Mouse (Mus musculus) E14TG2a.4 (cell line): ENCODE results near the gene Prss29.
A peak's percentile ranks its signal among the peaks of the same experiment; 100 is the strongest.

Source experiments
- H3K27me3 ChIP-seq: 2 replicates; pipeline ENCODE4 v1.6.1; 2014; ENCODE audit warnings: low read length, control low read depth; ENCODE audit not compliant: insufficient read depth
- H3K36me3 ChIP-seq: 2 replicates; pipeline ENCODE4 v1.6.1; 2014; ENCODE audit warnings: low read length, control low read depth; ENCODE audit not compliant: insufficient read depth
- H3K4me1 ChIP-seq: replicated peaks from 2 replicates; pipeline ENCODE4 v1.6.1; 2014; ENCODE audit warnings: low read depth, low read length, control low read depth
- H3K4me3 ChIP-seq: replicated peaks from 2 replicates; pipeline ENCODE4 v1.5.1; 2014; ENCODE audit warnings: mild to moderate bottlenecking, low read length
- H3K9me3 ChIP-seq: 2 replicates; pipeline ENCODE4 v1.6.1; 2014; ENCODE audit warnings: low read length, control low read depth
- CTCF ChIP-seq: conservative IDR thresholded peaks from 2 replicates; pipeline ENCODE4 v1.5.1; 2014; ENCODE audit warnings: low read length
- NANOG ChIP-seq: IDR thresholded peaks from 2 replicates; pipeline ENCODE4 v1.6.1; 2014; ENCODE audit warnings: borderline replicate concordance, low read length, mixed read lengths
- POU5F1 ChIP-seq: IDR thresholded peaks from 2 replicates; pipeline ENCODE4 v1.6.1; 2014; ENCODE audit warnings: low read length, borderline replicate concordance

Prss29 gene

DNA sequence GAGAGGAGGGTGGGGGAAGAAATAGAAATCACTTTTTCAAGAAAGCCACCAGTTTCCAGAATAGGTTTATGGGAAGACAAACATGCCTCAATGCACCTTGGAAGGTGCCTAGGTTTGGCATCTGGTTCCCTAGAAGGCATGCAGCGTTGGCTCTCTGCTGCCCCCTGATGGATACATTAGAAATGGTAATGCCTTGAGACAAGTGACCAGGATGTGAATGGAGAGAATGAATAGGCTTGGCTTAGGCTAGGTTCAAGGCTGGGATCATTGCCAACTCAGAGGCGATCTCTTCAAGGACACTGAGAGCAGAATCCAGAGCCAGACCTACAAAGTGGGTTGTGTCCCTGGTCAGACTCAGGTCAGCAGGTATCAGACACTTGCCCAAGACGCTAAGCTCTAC lies 33.4 kb upstream of the Prss29 start:
- no peaks in the 10 kb centered on the region for H3K27me3 ChIP-seq
- H3K4me1 ChIP-seq, result peaks cover 21% of the 10 kb centered on the region
- H3K9me3 ChIP-seq, result no peaks in the 10 kb centered on the region
- H3K4me3 ChIP-seq, result no peak overlapping the region
- H3K36me3 ChIP-seq, result no peaks in the 10 kb centered on the region
- TF ChIP-seq NANOG (no peak), POU5F1 (no peak), CTCF (peak; percentile 98)

DNA sequence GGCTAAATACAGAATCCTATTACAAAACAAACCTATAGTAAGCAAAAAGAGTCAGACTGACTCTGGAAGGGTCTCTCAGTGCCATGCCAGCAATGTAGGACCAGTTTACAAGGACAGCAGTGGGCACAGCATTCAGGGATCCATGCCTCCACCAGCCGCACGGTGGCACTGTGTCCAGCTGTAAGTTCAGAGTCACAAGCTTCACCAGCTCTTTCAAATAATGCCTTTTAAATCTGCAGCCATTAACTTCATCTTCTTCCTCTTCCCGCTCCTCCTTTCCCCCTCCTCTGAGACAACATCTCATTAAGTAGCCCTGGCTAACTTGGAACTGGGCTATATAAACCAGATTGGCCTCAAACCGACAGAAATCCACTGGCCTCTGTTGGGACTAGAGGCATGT lies 29.6 kb upstream of the Prss29 start:
- no peaks in the 10 kb centered on the region for H3K36me3 ChIP-seq
- no peaks in the 10 kb centered on the region for H3K27me3 ChIP-seq
- H3K4me3 ChIP-seq, result no peak overlapping the region
- peaks cover 20% of the 10 kb centered on the region for H3K4me1 ChIP-seq
- TF ChIP-seq CTCF, result peak; percentile 45
- TF ChIP-seq POU5F1, result no peak
- no peaks in the 10 kb centered on the region for H3K9me3 ChIP-seq

DNA sequence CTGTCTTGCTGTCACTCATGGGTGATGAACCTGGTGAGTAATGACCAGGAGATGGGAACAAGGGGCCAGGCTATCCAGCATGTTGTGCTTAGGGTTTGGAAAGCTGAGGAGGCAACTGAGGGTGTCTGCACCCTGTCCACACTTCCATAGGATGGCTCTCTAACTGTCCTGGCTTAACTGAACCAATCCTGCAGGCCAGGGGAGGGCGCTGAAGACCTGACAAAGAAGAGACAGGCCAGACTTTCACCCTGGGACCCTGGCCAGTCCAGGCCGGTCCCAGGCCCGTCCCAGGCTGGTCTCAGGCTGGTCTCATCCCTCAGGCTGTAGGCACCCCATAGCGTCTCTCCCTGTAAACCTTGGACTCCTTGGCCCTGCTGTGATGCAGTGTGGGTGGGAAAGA lies 28.0 kb upstream of the Prss29 start:
- Histone ChIP-seq H3K4me1 (peaks cover 13% of the 10 kb centered on the region), H3K4me3 (no peak overlapping the region), H3K36me3 (no peaks in the 10 kb centered on the region), H3K27me3 (no peaks in the 10 kb centered on the region), H3K9me3 (no peaks in the 10 kb centered on the region)
- TF ChIP-seq CTCF (no peak), POU5F1 (no peak), NANOG (no peak)

DNA sequence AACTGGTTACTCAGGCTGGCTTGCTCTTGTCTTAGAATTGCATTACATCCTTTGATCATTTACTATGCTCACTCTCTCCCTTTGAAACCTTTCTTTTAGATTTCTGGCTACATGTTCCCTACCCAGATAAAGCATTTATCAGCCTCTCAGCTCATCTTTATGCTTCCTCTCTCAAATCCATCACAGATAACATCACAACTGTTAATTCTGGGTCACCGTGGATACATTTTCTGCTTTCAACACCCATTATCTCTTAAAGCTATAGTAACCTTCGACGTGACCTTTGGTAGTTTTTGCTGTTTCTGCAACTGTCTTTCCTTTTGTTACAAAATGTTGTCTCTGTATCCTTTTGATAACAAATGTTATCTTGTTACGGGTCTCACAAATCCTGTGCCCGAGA lies 25.0 kb upstream of the Prss29 start:
- Histone ChIP-seq H3K4me1 (peaks cover 8% of the 10 kb centered on the region; the same call in 1 of the 2 replicates), H3K4me3 (no peak overlapping the region)
- no peak for TF ChIP-seq NANOG
- TF ChIP-seq POU5F1, result no peak
- TF ChIP-seq CTCF, result no peak

DNA sequence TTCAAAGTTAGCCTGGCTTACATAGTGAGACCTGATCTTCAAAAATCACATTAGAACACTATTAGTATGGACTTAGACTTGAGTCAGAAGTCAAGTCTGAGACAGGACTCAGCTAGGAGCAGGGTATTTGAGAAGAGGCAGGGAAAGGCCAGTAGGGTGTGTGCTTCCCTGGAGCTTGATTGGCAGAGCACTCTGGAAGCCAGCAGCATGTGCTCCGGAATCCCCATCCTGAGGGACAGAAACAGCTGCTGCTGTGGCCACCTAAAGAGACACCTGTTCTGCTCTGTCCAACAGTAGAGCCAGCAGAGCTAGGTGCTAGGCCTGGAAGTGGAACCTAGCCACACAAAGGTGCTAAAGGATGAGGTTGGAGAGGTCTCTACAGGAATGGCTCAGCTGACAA lies 24.3 kb upstream of the Prss29 start:
- H3K36me3 ChIP-seq, result no peaks in the 10 kb centered on the region
- H3K4me1 ChIP-seq, result 0 out of 2 replicates have a peak, but pooled peaks cover 8% of the 10 kb centered on the region
- TF ChIP-seq POU5F1 (no peak), NANOG (no peak), CTCF (no peak)
- H3K27me3 ChIP-seq, result peaks cover 9% of the 10 kb centered on the region
- no peak overlapping the region for H3K4me3 ChIP-seq
- no peaks in the 10 kb centered on the region for H3K9me3 ChIP-seq

More for the DNA sequence above, 25.0 kb upstream of the Prss29 start:
- Histone ChIP-seq H3K36me3 (no peaks in the 10 kb centered on the region), H3K27me3 (peaks cover 5% of the 10 kb centered on the region; the same call in 1 of the 2 replicates), H3K9me3 (no peaks in the 10 kb centered on the region)

DNA sequence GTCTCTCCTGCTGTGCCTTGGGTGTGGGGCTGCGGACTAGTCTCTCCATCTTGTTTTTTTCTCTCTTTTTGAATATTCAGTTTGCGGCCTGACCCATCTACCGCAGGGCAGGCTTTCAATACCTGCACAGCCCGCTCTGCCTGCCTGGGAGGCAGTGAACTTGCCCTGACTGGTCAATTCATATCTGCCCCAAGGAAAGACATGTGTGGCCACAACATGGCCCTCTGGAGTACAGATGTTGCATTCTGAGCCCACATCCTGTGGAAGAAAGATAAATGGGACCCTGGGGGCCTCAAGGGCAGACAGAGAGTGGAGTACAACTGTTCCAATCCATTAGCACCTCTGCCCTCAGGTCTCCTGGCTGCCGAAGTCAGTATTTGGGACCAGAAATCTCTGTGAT lies 20.4 kb upstream of the Prss29 start, which contains the start of gene Prss34:
Prss34 (plus strand) TSS at position 301 of the 400 bp plus-strand sequence.
- Histone ChIP-seq H3K36me3 (no peaks in the 10 kb centered on the region), H3K9me3 (no peaks in the 10 kb centered on the region), H3K4me3 (no peak within 1 kb of the TSS), H3K4me1 (no peaks in the 10 kb centered on the region), H3K27me3 (peaks cover 12% of the 10 kb centered on the region)
- TF ChIP-seq CTCF (no peak), NANOG (no peak), POU5F1 (no peak)

DNA sequence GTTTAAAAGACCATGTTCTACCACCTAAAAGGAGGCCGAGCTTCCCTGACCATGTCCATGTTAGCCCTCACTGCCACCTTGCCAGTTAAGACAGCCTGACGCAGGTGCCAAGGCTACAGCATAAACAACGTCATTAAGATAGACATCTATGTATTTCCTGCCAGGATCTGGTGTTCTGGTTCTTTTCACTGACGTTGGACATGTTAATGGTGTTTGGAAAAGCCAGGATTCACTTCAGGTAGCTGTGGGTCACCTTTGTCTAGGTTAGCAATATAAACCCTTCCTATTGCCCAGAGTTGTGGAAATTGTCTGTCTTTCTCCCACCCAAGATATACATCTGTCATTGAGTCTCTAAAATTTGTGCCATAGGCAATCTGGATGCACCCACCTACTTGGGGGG lies 10.1 kb upstream of the Prss29 start, which contains the start of gene Prss28:
Prss28 (plus strand) TSS at position 301 of the 400 bp plus-strand sequence.
- Histone ChIP-seq H3K9me3 (no peaks in the 10 kb centered on the region), H3K27me3 (no peaks in the 10 kb centered on the region), H3K4me1 (no peaks in the 10 kb centered on the region), H3K4me3 (no peak within 1 kb of the TSS), H3K36me3 (no peaks in the 10 kb centered on the region)
- TF ChIP-seq NANOG (no peak), CTCF (no peak), POU5F1 (no peak)

DNA sequence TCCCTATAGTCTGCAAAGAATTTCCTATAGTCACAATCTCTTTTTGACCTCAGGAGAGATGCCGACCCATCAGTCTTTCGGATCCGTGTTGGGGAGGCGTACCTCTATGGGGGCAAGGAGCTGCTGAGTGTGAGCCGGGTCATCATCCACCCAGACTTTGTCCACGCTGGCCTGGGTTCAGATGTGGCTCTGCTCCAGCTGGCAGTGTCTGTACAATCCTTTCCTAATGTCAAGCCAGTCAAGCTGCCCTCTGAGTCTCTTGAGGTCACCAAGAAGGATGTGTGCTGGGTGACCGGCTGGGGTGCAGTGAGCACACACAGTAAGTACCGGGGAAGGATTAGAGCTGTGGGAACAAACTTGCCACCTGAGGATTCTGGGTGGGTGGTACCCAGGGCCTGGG lies 2.4 kb downstream of the Prss29 start:
- no peak for TF ChIP-seq NANOG
- no peak for TF ChIP-seq POU5F1
- TF ChIP-seq CTCF, result no peak
- H3K4me1 ChIP-seq, result no peaks in the 10 kb centered on the region
- no peak overlapping the region for H3K4me3 ChIP-seq
- no peaks in the 10 kb centered on the region for H3K9me3 ChIP-seq
- no peaks in the 10 kb centered on the region; the same call in 1 of the 2 replicates for H3K27me3 ChIP-seq
- H3K36me3 ChIP-seq, result no peaks in the 10 kb centered on the region

DNA sequence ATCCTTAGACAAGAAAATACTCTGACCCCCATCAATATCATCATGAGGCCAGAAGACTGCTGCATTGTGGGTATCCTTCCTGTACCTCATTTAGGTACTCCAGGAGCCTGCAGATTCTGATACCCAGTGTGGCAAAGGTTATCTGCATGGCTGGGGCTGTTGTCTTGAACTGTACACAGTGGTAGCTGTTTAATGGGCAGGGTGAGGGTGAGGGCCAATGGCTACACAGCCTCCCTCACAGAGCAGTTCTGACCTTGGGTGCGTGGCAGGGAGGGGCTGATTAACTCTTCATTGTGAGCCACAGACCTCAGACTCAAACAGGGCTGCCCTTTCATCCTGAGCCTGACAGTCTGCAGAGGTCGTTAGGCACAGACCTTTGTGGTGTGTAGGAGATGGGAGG lies 4.5 kb downstream of the Prss29 start:
- Histone ChIP-seq H3K9me3 (no peaks in the 10 kb centered on the region), H3K36me3 (no peaks in the 10 kb centered on the region), H3K4me3 (no peak overlapping the region), H3K4me1 (no peaks in the 10 kb centered on the region), H3K27me3 (no peaks in the 10 kb centered on the region; the same call in 1 of the 2 replicates)
- TF ChIP-seq POU5F1, result no peak
- TF ChIP-seq CTCF, result no peak
- TF ChIP-seq NANOG, result no peak
